Mouse (Mus musculus): Measurements from ENCODE around the gene Nfatc2ip.

GRCm38 (mm10) chr7:126418496-126418895 is 22.0 kb upstream of the Nfatc2ip start:
- no peak for TF ChIP-seq SRF (IDR thresholded peaks at IDR 0.05; ENCODE audit: control insufficient read depth, insufficient read length, low read depth)
- no peak for TF ChIP-seq MYOG (IDR thresholded peaks at IDR 0.05; ENCODE audit: control insufficient read depth in 1 of 3, insufficient read depth in 1 of 3, insufficient read length in 2 of 3, low read depth in 2 of 3)
- no peak for TF ChIP-seq POLR2A (IDR thresholded peaks at IDR 0.05; ENCODE audit: insufficient read length, low read depth)
- TF ChIP-seq E2F4 (IDR thresholded peaks at IDR 0.05; ENCODE audit: insufficient read depth) = no peak
- TF ChIP-seq USF1 (IDR thresholded peaks at IDR 0.05; ENCODE audit: low read depth) = no peak

All from myocyte (in vitro differentiated cells).